Mouse (Mus musculus): ENCODE results near the gene Trim72. TPM values are rescaled to one million over a fixed set of nuclear protein-coding genes. Genes with fewer than 3 reads are reported as not detected.
"Not testable (repeated sequence)": the region's sequence is repeated elsewhere in the genome, so short reads cannot be mapped to it uniquely, and the experiment has no call there.

Gene Trim72
- total RNA-seq, 2 experiments from 2014 or later, result 0.25 to 0.36 TPM

- DNase-seq (ENCODE audit: low spot score in 2 of 2), result no peak
These were observed 2.4 kb downstream of the Trim72 start for GRCm38 (mm10) chr7:128006193-128006592.

- no peak for DNase-seq (ENCODE audit: low spot score in 2 of 2)
These were observed 6.1 kb downstream of the Trim72 start for GRCm38 (mm10) chr7:128009715-128010340.

DNA sequence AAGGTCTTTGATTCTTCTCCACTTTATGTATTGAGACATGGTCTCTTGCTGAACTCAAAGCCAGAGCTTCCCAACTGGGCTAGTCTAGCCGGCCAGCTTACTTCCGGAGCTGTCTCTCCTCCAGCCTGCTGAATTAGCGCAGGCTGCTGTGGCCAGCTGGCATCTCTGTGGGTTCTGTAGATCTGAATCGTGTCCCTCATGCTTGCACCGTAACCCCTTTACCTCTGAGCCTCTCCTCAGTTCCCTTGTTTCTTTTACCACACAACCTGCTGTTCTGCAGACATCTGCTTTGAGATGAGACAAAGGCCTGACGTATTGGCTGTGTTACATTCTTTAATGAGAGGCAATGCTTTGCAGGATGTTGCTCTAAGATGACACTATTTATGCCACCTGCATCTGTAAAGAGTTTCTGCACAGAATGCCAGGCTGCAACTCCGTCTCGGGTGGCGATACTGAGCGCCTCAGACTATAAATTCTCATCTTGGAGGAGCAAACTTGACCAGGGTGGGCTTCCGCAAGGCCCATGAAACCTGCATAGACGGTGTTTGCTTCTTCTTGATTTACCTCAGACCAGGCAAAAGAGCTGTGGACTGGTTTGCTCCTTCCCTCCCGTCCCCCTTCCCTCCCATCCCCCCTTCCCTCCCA lies 8.5 kb downstream of the Trim72 start:
- no peak for DNase-seq (ENCODE audit: low spot score in 2 of 2)

DNA sequence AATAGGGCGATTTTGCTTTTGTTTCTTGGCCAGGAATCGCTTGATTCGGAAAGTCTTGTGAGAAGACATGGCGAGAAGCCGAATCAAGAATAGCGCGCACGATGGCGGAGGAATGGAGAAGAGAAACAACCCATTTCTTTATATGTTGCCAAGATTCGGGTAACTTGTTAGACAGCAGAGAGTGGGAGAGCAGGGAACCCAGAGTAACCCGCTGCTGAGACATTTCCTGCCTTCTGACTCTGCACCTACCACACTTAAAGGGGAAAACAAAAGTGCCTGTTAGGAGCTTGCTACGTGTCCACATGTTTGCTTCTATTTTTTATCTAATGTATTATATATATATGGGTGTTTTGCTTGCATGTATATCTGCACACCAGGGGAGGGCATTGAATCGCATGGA lies 9.4 kb downstream of the Trim72 start:
- no peak for DNase-seq (ENCODE audit: low spot score in 2 of 2)

DNA sequence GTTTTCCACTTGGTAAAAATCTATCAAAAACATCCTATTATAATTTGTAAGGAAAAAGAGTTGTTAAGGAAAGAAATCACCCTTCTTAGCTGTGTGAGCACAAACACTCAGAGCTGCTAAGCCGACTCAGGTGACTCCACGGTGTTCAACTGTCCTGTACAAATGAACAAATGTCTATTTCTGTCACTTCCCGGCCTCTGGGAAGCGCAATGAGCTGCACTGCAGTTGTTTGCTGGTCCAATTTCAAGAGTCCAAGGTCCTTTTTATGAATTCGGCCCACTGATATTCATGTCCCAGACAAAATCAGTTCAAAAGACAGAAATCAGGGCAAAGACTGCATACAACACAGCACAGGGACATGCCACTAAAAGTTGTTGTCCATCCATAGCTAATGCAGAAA lies 12.4 kb downstream of the Trim72 start:
- not testable (repeated sequence) for DNase-seq (ENCODE audit: low spot score in 2 of 2)

DNA sequence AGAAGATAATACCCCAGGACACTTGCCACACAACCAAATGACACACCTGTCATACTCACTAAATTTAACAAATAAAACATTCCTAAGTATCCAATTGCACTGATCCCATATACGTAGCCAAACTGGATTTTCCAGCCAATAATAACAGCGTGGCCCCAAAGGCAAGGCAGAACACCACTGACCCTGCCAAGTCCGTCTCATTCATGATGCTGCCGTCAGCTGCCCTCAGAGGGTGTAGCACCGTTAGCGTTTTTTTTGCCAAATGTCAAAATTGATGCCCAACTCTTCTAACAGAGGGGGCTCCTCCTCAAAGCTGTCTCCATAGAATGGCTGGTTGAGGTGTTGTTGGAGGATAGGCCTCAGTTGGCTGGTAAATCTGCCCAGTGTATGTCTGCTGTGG lies 12.9 kb downstream of the Trim72 start:
- no peak for DNase-seq (ENCODE audit: low spot score in 2 of 2)

DNA sequence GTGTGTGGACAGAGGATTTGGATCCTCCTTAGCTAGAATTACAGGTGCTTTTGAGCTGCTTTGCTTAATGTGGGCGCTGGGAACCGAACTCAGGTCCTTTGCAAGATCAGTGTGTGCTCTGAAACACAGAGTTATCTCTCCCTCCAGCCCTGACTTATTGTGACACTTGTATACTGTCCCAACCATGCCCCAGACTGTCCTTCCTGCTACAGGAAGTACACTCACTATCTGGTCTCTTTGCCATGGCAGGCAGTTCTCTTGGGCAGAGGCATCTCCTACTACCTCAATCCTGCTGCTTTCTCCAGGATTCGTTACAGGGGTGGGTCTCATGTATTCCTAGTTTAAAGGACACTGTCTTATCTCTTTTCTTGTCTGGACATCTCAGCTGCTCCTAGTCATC lies 14.5 kb downstream of the Trim72 start:
- DNase-seq (ENCODE audit: low spot score in 2 of 2), result no peak

GRCm38 (mm10) chr7:128019187-128019586 lies 15.4 kb downstream of the Trim72 start:
- no peak for DNase-seq (ENCODE audit: low spot score in 2 of 2)

- DNase-seq (ENCODE audit: low spot score in 2 of 2), result no peak
These were observed 19.2 kb downstream of the Trim72 start for GRCm38 (mm10) chr7:128022974-128023373.

DNA sequence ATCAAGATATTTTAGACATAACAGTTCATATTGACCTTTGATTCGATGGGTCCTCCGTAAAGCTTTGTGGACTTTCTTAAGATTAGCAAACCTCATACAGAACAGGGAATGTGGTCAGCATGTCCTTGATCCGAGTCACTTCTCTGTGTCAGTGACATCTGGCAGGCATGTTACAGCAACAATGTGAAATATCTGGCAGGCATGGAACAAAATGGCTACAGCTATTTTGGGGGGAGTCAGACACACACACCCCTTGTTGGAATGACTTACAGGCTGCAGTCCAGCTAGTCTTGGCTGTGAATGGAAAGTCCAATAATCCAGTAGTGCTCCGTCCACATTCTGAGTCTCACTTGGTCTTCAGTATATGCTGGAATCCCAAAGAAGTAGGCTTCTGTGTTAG lies 19.8 kb downstream of the Trim72 start:
- DNase-seq (ENCODE audit: low spot score in 2 of 2), result no peak

GRCm38 (mm10) chr7:128024364-128024763 lies 20.6 kb downstream of the Trim72 start:
- no peak for DNase-seq (ENCODE audit: low spot score in 2 of 2)

- no peak for DNase-seq (ENCODE audit: low spot score in 2 of 2)
These were observed 21.2 kb downstream of the Trim72 start for GRCm38 (mm10) chr7:128024932-128025331.

DNA sequence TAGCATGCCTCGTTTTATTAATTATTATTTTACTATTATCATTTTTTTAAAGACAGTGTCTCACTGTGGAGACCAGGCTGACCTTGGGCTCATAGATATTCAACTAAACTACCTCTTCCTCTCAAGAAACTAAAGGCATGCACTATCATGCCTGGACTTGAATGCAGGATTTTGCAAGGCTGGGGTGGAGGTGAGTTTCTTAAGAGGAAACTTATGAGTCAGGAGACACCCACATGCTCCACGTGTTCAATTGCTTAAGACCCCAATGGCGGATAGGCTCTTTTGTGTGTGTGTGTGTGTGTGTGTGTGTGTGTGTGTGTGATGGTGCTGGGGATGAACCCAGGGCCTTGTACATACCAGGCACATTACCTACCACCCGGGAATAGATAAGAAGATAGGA lies 21.6 kb downstream of the Trim72 start:
- DNase-seq (ENCODE audit: low spot score in 2 of 2), result no peak

DNA sequence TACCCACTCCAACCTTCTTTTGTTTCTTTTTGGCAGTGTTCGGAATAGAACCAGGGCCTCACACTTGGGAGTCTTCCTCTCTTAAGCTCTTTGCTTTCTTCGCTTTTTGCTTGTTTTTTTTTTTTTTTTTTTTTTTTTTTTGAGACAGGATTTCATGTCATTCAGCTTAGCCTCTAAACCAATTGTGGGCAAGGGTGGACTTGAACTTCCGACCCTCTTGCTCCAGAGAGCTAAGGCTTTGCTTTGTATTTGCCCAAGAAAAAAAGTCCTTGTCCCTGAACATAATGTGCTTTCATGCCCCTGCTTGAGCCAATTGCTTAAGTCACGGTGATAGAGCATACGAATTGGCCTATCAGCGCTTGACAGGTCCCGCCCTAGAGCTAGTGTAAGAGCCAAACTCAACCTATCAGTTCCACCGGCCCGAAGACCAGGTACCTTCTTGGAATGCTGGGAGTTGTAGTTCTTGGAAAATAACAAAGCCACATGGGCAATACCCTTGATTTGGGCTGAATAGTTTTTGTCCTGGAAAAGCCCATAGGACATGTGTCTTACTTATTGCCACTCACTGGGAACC lies 27.7 kb downstream of the Trim72 start:
- no peak for DNase-seq (ENCODE audit: low spot score in 2 of 2)

DNA sequence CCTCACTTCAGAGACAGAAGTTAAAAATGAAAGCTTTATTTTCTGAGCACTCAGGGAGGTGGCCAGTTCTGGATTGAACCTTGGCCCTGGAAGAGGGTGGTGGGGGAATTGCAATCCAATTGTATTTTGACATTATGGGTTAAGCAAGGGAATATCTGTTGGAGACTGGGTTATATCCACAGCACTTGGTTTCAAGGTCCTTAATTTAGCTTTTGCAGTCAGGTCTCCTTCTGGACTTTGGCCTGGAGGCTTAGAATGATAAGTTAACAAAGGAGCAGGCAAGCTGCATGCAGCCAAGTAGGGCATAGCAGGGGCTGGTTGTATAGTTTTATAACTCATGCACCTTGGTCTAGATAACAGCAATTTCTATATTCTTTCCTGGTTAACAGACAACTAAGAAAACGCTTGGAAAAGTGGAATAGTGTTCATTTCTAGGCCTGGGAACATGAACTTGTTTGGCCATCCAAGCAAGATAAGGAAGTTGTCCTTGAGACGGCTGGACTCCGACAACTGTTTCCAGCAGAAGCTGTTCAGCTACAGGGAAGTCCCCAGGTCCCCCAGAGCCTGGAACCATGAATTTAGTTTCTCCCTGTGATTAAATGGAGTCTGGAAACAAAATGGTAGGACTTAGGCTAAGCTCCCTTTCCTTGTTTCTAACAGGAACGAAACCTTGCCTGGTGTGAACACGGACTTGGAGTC lies 28.7 kb downstream of the Trim72 start:
- DNase-seq (ENCODE audit: low spot score in 2 of 2), result no peak

DNA sequence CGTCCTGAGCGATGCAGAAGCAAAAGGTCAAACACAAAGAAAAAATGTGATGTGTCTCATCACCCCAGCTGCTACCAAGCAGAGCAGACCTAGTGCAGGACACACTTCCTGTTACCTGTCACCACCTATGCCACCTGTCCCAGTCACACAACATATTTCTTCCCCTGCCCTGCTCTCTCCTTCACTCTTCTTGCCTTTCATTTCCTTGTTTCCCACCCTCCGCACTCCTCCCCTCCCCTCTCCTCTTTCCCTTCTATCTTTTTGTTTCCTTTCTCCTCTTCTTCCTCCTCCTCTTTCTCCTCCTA lies 29.2 kb downstream of the Trim72 start:
- DNase-seq (ENCODE audit: low spot score in 2 of 2), result no peak

GRCm38 (mm10) chr7:128033616-128034015 lies 29.9 kb downstream of the Trim72 start:
- no peak for DNase-seq (ENCODE audit: low spot score in 2 of 2)

DNA sequence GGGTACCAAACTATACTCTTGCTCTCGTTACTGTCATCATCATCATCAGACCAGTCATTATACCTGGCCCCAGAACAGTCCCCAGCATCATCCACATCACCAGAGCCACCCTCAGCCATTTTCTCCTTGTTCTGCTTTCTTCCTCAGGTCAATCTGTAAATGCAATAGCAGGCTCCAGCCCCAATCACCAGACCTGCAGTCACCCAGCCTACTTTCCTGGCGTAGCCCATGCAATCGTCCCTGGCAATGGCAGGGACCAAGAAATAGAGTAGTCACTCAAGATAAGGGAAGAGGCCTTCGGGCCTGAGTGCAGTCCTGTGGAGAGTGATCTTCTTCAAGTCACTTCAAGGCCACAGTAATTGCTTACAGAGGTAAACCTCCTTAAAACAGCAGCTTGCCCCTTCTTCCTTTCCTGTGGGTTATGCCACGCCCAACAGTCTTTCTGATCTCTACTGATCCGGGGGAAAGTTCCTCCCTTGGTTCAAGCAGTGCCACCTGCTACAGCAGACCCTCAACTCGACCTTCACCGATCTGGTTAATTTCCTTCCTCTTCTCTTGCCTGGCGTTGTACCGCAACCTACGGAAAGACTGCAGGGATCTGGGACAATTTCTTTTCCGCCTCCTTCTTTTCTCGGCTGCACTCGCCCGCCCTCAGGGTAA lies 38.5 kb downstream of the Trim72 start:
- not testable (repeated sequence) for DNase-seq (ENCODE audit: low spot score in 2 of 2)

DNA sequence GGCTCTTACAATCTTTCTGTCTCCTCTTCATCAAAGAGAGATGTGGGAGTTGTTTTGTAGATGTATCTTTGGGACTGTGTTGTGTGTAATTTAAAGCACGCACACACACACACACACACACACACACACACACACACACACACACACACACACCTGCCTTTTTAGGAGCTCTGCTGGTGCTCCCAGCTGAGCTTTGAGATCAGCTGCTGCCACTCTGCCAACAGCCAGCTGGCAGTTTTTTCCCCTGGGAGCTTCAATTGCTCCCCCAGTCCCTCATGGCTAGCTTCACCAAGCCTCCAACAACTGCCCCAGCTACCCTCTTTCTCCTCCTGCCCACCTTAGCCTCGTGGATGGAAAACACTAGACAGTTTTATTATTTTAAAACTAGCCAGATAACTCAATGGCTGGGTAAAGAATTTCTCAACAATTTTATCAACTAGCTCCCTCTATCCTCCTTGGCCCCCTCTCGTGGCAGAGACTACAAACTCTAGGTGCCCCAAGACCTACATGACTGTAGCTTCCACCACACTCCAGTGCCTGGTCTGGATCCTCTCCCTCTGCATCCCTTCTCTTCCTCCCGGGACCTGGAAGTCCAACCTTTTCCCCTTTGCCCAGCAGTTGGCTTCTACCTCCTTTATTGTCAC lies 40.5 kb downstream of the Trim72 start:
- DNase-seq (ENCODE audit: low spot score in 2 of 2), result peak in 1 of 2 experiments; percentile 12

DNA sequence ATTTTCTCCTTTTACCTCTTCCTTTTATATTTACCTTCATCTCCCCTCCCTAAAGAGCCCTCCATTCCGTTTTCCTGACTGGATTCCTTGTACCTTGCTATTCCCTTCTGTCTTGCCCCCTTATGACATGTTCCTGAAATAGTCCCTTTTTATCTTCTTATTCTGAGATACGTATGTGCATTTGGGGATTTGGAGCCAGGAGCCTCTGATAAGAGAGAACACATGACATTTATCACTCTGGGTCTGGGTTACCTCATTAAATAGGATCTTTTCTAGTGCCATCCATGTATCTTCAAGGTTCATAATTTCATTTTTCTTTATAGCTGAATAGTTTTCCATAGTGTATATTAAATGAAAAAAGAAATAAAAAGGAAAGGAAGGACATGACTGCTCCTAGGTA lies 41.9 kb downstream of the Trim72 start:
- DNase-seq (ENCODE audit: low spot score in 2 of 2), result no peak

- no peak for DNase-seq (ENCODE audit: low spot score in 2 of 2)
These were observed 45.1 kb downstream of the Trim72 start for GRCm38 (mm10) chr7:128048819-128049218.

All from layer of hippocampus, postnatal 14 days (tissue).